Mouse (Mus musculus) lung, adult 2 months (tissue): ENCODE data around the gene Lrba.

Source experiments
- CTCF ChIP-seq: fragments of 200-500 bp; IDR thresholded peaks from 2 replicates; pipeline ENCODE4 v1.5.1; 2011; ENCODE audit warnings: mild to moderate bottlenecking, low read length, control low read depth; ENCODE audit not compliant: insufficient read depth
- POLR2A ChIP-seq: fragments of 200-500 bp; IDR thresholded peaks from 2 replicates; pipeline ENCODE4 v1.6.1; 2011; ENCODE audit warnings: low read depth, mild to moderate bottlenecking, control low read depth, low read length, borderline replicate concordance; ENCODE audit errors: extremely low read depth

GRCm38 (mm10) chr3:86275651-86276050 is 51.2 kb downstream of the Lrba start:
- TF ChIP-seq CTCF (no peak), POLR2A (no peak)
